Mouse (Mus musculus) lung, adult 2 months (tissue): Measurements from ENCODE around the gene Negr1.

ENCODE experiments used
- CTCF ChIP-seq: fragments of 200-500 bp; IDR thresholded peaks from 2 replicates; pipeline ENCODE4 v1.5.1; 2011; ENCODE audit warnings: mild to moderate bottlenecking, low read length, control low read depth; ENCODE audit not compliant: insufficient read depth
- POLR2A ChIP-seq: fragments of 200-500 bp; IDR thresholded peaks from 2 replicates; pipeline ENCODE4 v1.6.1; 2011; ENCODE audit warnings: low read depth, mild to moderate bottlenecking, control low read depth, low read length, borderline replicate concordance; ENCODE audit errors: extremely low read depth

DNA sequence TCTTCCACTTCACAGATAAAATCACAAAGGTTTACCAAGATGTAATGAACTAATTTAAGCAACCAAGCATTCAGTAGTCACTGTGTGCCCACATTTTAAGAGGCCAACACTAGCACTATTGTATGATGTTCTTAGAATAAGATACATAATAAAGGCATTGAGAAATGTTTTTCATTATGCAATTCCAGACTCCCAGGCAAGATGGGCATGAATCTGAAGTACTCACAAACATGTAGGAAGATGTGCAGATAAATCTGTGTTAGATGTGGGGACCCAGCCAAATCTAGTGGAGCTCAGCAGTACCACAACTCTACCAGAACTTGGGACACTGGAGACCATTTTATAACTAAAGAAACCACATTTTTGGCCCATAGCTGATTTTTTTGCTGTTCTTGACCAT lies 593.9 kb downstream of the Negr1 start:
- TF ChIP-seq CTCF: no peak
- no peak for TF ChIP-seq POLR2A
